15 mouse cellular contexts compared by ENCODE assay signal in the genomic region with DNA sequence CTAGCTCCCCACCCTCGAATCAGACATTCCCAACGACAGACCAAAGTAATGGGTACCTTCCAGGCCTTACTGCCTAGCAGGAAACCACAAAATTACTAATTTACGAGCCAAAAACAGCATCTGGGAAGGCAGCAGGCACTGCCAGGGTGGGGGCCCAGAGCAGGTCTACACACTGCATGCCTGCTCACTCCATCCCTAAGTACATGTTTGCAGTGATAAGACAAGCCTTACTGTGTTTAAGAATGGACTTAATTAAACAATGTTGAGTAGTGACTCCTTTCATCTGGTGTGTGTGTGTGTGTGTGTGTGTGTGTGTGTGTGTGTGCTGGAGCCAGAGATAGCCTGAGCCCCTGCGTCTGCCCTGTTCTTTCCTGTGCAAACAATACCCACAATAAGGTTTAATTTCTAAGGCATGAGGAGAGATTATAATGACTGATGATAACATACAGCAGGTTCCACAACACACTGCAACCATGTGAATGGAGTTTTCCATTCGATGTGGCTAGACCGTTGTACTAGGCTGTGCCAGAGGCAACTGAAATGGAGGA.
"Had no signal": no experiment of that assay in that cellular context is flagged by ENCODE, and none has a peak within 500 bp of the region (broad histone marks: within the 10 kb centered on the region; RNA-seq: fewer than 3 reads in every experiment).

No protein-coding gene starts in this region.

- H3K36me3 ChIP-seq: limb, embryonic 13.5 days; liver, embryonic 15.5 days; neural tube, embryonic 15.5 days had no signal

- H3K4me1 ChIP-seq: liver, embryonic 15.5 days had no signal

- ATAC-seq: hindbrain, postnatal 0 days had no signal

- H3K27me3 ChIP-seq: kidney, embryonic 15.5 days; limb, embryonic 13.5 days; liver, embryonic 15.5 days; neural tube, embryonic 15.5 days had no signal

- H3K9ac ChIP-seq: kidney, embryonic 15.5 days; limb, embryonic 13.5 days; liver, embryonic 15.5 days; neural tube, embryonic 15.5 days had no signal

- H3K27ac ChIP-seq: hindbrain, postnatal 0 days; kidney, embryonic 15.5 days; limb, embryonic 13.5 days; liver, embryonic 15.5 days; midbrain, embryonic 10.5 days; neural tube, embryonic 15.5 days had no signal

- DNase-seq: kidney, adult 2 months; kidney, postnatal 14 days; left cerebral cortex, postnatal 4 days; lung, postnatal 10 days; right cerebral cortex, adult 18-20 months; right cerebral cortex, postnatal 25 days; thymus, postnatal 36 days had no signal

- H3K4me2 ChIP-seq: kidney, embryonic 15.5 days; limb, embryonic 13.5 days; liver, embryonic 11.5 days; liver, embryonic 15.5 days; neural tube, embryonic 15.5 days had no signal

- H3K9me3 ChIP-seq: kidney, embryonic 15.5 days; limb, embryonic 13.5 days; liver, embryonic 15.5 days; midbrain, embryonic 10.5 days; neural tube, embryonic 15.5 days had no signal

- H3K4me3 ChIP-seq: kidney, embryonic 15.5 days; limb, embryonic 13.5 days; liver, embryonic 15.5 days; midbrain, embryonic 10.5 days; myocyte; neural tube, embryonic 15.5 days had no signal
